22 mouse cellular contexts compared by ENCODE assay signal in the genomic region with DNA sequence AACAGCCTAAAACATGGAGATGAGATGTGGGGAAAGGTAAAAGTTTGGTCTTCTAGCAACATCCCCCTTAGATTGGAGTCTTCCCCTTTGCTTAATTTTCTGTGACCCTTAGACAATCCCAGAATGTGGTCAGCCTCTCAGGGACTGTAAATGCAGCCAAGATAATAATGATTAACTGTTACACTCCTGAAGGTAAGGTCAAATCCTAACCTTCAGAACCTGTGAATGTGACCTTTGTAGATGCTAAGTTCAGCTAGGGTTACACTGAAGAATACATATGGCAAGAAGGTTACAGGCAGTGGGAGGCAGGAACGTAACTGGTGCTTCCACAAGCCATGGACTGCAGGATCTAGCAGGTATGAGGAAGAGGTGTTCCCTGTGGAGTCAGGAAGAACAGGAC.
DNase-seq lines count a peak whose midpoint lies in the region; ATAC-seq and TF ChIP-seq lines count a peak whose summit lies in the region.
"Had no signal": no experiment of that assay in that cellular context is flagged by ENCODE, and none has a peak within 500 bp of the region (broad histone marks: within the 10 kb centered on the region; RNA-seq: fewer than 3 reads in every experiment).

No protein-coding gene starts in this region.

- TF ChIP-seq POLR2A in bone marrow macrophage, adult 2 months (IDR thresholded peaks at IDR 0.05; ENCODE audit: borderline replicate concordance, low read depth, low read length): no peak

- no peak overlapping the region for H3K4me2 ChIP-seq in liver, postnatal 0 days (ENCODE audit: low read depth, low read length)
- H3K4me2 ChIP-seq in liver, embryonic 12.5 days: no peak overlapping the region
- H3K4me2 ChIP-seq: forebrain, embryonic 13.5 days; heart, embryonic 13.5 days; hindbrain, embryonic 14.5 days had no signal

- no peak overlapping the region for H3K4me3 ChIP-seq in liver, postnatal 0 days (ENCODE audit: low read depth, low read length)
- no peak overlapping the region for H3K4me3 ChIP-seq in liver, embryonic 12.5 days
- no peak overlapping the region for H3K4me3 ChIP-seq in bone marrow macrophage, adult 2 months (ENCODE audit: insufficient read depth, low read length)
- H3K4me3 ChIP-seq: forebrain, embryonic 10.5 days; forebrain, embryonic 13.5 days; heart, adult 2 months; heart, embryonic 10.5 days; heart, embryonic 13.5 days had no signal

- H3K9me3 ChIP-seq in liver, postnatal 0 days (ENCODE audit: low read length): no peaks in the 10 kb centered on the region
- no peaks in the 10 kb centered on the region for H3K9me3 ChIP-seq in liver, embryonic 12.5 days (replicated peaks)
- H3K9me3 ChIP-seq: forebrain, embryonic 10.5 days; forebrain, embryonic 13.5 days; heart, embryonic 10.5 days; heart, embryonic 13.5 days had no signal

- peaks cover 8% of the 10 kb centered on the region; the same call in 1 of the 2 replicates for H3K4me1 ChIP-seq in liver, postnatal 0 days (ENCODE audit: insufficient read depth)
- H3K4me1 ChIP-seq in liver, embryonic 12.5 days: peaks cover 7% of the 10 kb centered on the region; the same call in 1 of the 2 replicates
- peaks cover 61% of the 10 kb centered on the region for H3K4me1 ChIP-seq in bone marrow macrophage, adult 2 months (ENCODE audit: control insufficient read depth, insufficient read depth, low read length)
- H3K4me1 ChIP-seq: forebrain, embryonic 10.5 days; forebrain, embryonic 13.5 days had no signal

- no peak overlapping the region for H3K27ac ChIP-seq in liver, postnatal 0 days (ENCODE audit: low read depth)
- H3K27ac ChIP-seq in liver, embryonic 12.5 days: no peak overlapping the region
- peak overlapping the region; percentile 88 for H3K27ac ChIP-seq in bone marrow macrophage, adult 2 months (ENCODE audit: insufficient read depth, low read depth, low read length)
- H3K27ac ChIP-seq: forebrain, embryonic 10.5 days; forebrain, embryonic 13.5 days; heart, adult 2 months; heart, embryonic 10.5 days; heart, embryonic 13.5 days; hindbrain, embryonic 14.5 days had no signal

- WGBS in liver, postnatal 0 days (ENCODE audit: insufficient replicate concordance): 47% methylated on average over 1 of the region's 1 CpGs
- WGBS in liver, embryonic 12.5 days (ENCODE audit: insufficient replicate concordance): 71% methylated on average over 1 of the region's 1 CpGs

- ATAC-seq in liver, postnatal 0 days: peak; percentile 33; the same call in 1 of the 2 replicates
- ATAC-seq in liver, embryonic 12.5 days: no peak
- ATAC-seq: forebrain, embryonic 13.5 days; forebrain, embryonic 16.5 days had no signal

- no peaks in the 10 kb centered on the region for H3K36me3 ChIP-seq in liver, postnatal 0 days (replicated peaks; ENCODE audit: insufficient read depth, low read length)
- no peaks in the 10 kb centered on the region for H3K36me3 ChIP-seq in liver, embryonic 12.5 days
- H3K36me3 ChIP-seq: forebrain, embryonic 10.5 days; heart, embryonic 10.5 days; heart, embryonic 13.5 days had no signal

- no peaks in the 10 kb centered on the region for H3K27me3 ChIP-seq in liver, postnatal 0 days (ENCODE audit: insufficient read depth, low read length)
- H3K27me3 ChIP-seq in liver, embryonic 12.5 days (replicated peaks): no peaks in the 10 kb centered on the region
- H3K27me3 ChIP-seq: forebrain, embryonic 13.5 days; heart, embryonic 13.5 days had no signal

- peak; percentile 66 for DNase-seq in kidney, adult 9 months
- no peak for DNase-seq in kidney, adult 11 months
- DNase-seq in liver, postnatal 0 days: no peak
- DNase-seq in layer of hippocampus, postnatal 25 days (ENCODE audit: extremely low spot score in 1 of 2, low spot score in 1 of 2): no peak
- DNase-seq: adrenal gland, adult 8-10 months; adrenal gland, postnatal 25 days; cerebellum, adult 18-20 months; cerebellum, adult 9-10 months; cerebellum, postnatal 14 days; gastrocnemius, postnatal 10 days; gastrocnemius, postnatal 36 days; heart, adult 2 months; heart, postnatal 14 days; heart, postnatal 4 days had no signal

- TF ChIP-seq CTCF in liver, postnatal 0 days (IDR thresholded peaks at IDR 0.05; ENCODE audit: low read depth): no peak
- TF ChIP-seq CTCF in bone marrow macrophage, adult 2 months (IDR thresholded peaks at IDR 0.05; ENCODE audit: low read depth, low read length): no peak

- H3K9ac ChIP-seq in liver, postnatal 0 days (replicated peaks): no peak overlapping the region; the same call in 1 of the 2 replicates
- H3K9ac ChIP-seq in liver, embryonic 12.5 days: no peak overlapping the region
- H3K9ac ChIP-seq: forebrain, embryonic 13.5 days; heart, embryonic 13.5 days; hindbrain, embryonic 14.5 days had no signal

- no peak for TF ChIP-seq EP300 in liver, postnatal 0 days (IDR thresholded peaks at IDR 0.05; ENCODE audit: low read depth)
